Mouse (Mus musculus) midbrain, embryonic 13.5 days (tissue): Measurements from ENCODE around the gene Yipf6. TPM values are rescaled to one million over a fixed set of nuclear protein-coding genes. Genes with fewer than 3 reads are reported as not detected.
A peak's percentile ranks its signal among the peaks of the same experiment; 100 is the strongest.
"Not testable (repeated sequence)": the region's sequence is repeated elsewhere in the genome, so short reads cannot be mapped to it uniquely, and the experiment has no call there.

Experiments used
- ATAC-seq: fragments of 200-750 bp; cut with Nextera tagmentation; 2 replicates; pipeline ENCODE4 v1.8.0; 2017; ENCODE audit warnings: mild to moderate bottlenecking, moderate TSS enrichment, moderate library complexity
- H3K27ac ChIP-seq: fragments of 300-500 bp; sonication (generic); 2 replicates; pipeline ENCODE4 v1.5.1; 2015; ENCODE audit warnings: inconsistent platforms, mild to moderate bottlenecking, moderate library complexity
- H3K27me3 ChIP-seq: fragments of 300-500 bp; sonication (generic); 2 replicates; pipeline ENCODE4 v1.6.1; 2015; ENCODE audit warnings: mild to moderate bottlenecking, inconsistent platforms
- H3K36me3 ChIP-seq: fragments of 300-500 bp; sonication (generic); 2 replicates; pipeline ENCODE4 v1.6.1; 2015; ENCODE audit warnings: mild to moderate bottlenecking, inconsistent platforms
- H3K4me1 ChIP-seq: fragments of 300-500 bp; sonication (generic); replicated peaks from 2 replicates; pipeline ENCODE4 v1.6.1; 2015; ENCODE audit warnings: inconsistent platforms
- H3K4me2 ChIP-seq: fragments of 300-500 bp; sonication (generic); replicated peaks from 2 replicates; pipeline ENCODE4 v1.6.1; 2015; ENCODE audit warnings: moderate library complexity, mild to moderate bottlenecking, inconsistent platforms
- H3K4me3 ChIP-seq: fragments of 300-500 bp; sonication (generic); replicated peaks from 2 replicates; pipeline ENCODE4 v1.5.1; 2015; ENCODE audit warnings: mild to moderate bottlenecking, inconsistent platforms
- H3K9ac ChIP-seq: fragments of 300-500 bp; sonication (generic); replicated peaks from 2 replicates; pipeline ENCODE4 v1.6.1; 2015; ENCODE audit warnings: mild to moderate bottlenecking, inconsistent platforms
- H3K9me3 ChIP-seq: fragments of 300-500 bp; sonication (generic); 2 replicates; pipeline ENCODE4 v1.6.1; 2016; ENCODE audit warnings: mild to moderate bottlenecking, inconsistent platforms
- WGBS: fragments of 180-500 bp; shearing (Covaris S2); methylation state at CpG from one replicate; pipeline ENCODE4 v1.1.7; 2015; 5-methylcytosine and 5-hydroxymethylcytosine counted together
- polyA plus RNA-seq: library from polyadenylated mRNA; unstranded; fragments of >200 nt; fragmentation: Nextera tagmentation; extraction: Ambion mirVana; gene quantifications from 2 replicates; pipeline ENCODE4 v1.2.1, GENCODE M21; 2015

Gene Yipf6
- polyA plus RNA-seq, 1 experiment from 2014 or later, result 19.2 TPM

DNA sequence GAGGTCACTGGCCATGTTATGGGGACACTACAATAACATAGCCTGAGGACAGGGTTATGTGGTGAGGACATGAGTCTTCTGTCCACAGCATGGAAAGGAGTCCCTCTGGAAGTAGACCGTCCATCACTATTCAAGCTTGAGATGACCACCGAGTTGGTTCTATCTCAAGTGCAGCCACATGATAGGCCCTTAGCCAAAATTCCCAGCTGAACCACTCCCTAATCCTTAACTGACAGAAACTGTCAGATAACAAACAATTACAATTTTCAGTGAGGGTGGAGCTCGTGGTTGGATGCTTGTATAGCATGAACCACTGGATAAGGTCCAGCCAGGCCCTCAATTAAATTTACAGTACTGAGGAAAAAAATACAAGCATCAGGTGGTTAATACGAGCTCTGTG is 22.9 kb downstream of the Yipf6 start:
- H3K4me1 ChIP-seq, result no peaks in the 10 kb centered on the region
- H3K4me2 ChIP-seq, result no peak overlapping the region
- no peak overlapping the region for H3K9ac ChIP-seq
- H3K27ac ChIP-seq, result no peak overlapping the region
- no peak overlapping the region for H3K4me3 ChIP-seq
- H3K36me3 ChIP-seq, result no peaks in the 10 kb centered on the region
- H3K9me3 ChIP-seq, result no peaks in the 10 kb centered on the region
- 81% methylated on average over 4 of the region's 4 CpGs for WGBS
- ATAC-seq, result no peak
- H3K27me3 ChIP-seq, result no peaks in the 10 kb centered on the region

DNA sequence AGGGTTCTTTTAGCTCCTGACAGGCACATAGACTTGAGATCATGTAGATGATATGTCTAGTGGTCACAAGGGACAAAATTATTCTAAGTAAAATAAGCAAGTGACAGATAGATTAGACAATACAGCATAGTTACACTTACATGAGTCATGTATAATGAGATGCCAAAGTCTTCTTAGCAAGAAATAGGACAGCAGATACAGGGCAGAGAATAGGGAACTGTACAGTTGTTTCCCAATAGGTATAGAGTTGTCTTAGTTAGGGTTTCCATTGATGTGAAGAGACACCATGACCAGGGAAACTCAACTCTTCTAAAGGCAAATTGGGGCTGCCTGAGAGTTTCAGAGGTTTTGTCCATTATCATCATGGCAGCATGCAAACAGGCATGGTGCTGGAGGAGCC is 27.6 kb downstream of the Yipf6 start:
- no peak overlapping the region for H3K27ac ChIP-seq
- H3K9ac ChIP-seq, result no peak overlapping the region
- H3K27me3 ChIP-seq, result no peaks in the 10 kb centered on the region
- no peaks in the 10 kb centered on the region for H3K36me3 ChIP-seq
- H3K9me3 ChIP-seq, result no peaks in the 10 kb centered on the region
- H3K4me3 ChIP-seq, result no peak overlapping the region
- H3K4me2 ChIP-seq, result no peak overlapping the region
- no peak for ATAC-seq
- H3K4me1 ChIP-seq, result no peaks in the 10 kb centered on the region

DNA sequence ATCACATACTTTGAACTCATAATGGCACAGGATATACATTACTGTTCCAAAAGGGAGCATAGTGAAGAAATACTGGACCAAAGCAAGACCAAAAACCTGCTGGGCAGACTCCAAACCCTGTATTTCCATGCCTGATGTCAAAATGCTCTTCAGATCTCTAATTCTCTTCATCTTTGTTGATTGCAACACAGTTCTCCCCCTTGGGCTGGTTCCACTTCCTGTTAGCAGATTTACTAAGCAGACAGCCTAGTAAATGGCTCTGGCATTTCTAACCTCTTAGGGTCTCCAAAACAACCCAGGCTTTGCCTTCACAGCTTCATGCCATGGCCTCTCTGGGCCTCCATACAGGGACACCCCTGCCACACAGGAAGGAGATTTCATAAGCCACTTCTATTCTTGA is 28.4 kb downstream of the Yipf6 start:
- no peak overlapping the region for H3K4me2 ChIP-seq
- H3K27me3 ChIP-seq, result no peaks in the 10 kb centered on the region
- H3K9ac ChIP-seq, result no peak overlapping the region
- no peak for ATAC-seq
- H3K4me1 ChIP-seq, result no peaks in the 10 kb centered on the region
- H3K27ac ChIP-seq, result no peak overlapping the region
- H3K9me3 ChIP-seq, result no peaks in the 10 kb centered on the region
- H3K36me3 ChIP-seq, result no peaks in the 10 kb centered on the region
- H3K4me3 ChIP-seq, result no peak overlapping the region

DNA sequence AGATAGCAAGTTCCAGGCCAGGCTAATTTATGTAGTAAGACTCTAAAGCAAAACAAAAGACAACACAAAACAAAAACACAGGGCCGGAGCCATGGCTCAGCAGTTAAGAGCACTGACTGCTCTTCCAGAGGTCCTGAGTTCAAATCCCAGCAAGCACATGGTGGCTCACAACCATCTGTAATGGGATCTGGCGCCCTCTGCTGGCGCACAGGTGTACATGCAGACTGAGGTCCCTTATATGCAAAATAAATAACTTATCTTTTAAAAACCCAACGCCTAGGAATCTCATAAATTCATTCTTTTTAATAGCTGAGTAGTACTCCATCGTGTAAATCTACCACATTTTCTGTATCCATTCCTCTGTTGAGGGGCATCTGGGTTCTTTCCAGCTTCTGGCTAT is 50.5 kb downstream of the Yipf6 start:
- not testable (repeated sequence) for H3K36me3 ChIP-seq, H3K9ac ChIP-seq, H3K27ac ChIP-seq, H3K9me3 ChIP-seq, H3K4me3 ChIP-seq, H3K4me2 ChIP-seq, H3K4me1 ChIP-seq, ATAC-seq, H3K27me3 ChIP-seq
- 58% methylated on average over 5 of the region's 5 CpGs for WGBS

DNA sequence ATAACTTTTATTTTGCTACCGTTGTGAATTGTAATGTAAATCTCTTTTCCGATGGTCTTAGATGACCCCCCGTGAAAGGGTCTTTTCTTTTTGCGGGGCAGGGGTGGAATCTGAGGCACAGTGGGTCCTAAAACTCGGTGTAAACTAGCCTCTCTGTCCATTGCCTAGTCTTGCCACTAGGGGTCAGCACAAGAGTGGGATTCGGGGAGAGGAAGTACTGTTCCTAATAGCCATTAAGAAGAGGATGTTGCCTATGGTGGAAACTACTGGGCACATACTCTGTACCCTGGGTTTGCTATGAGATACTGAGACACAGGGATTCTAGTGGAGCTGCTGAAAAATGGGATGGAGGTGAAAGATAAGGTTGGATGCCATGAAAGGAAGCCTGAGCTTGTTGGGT is 53.5 kb downstream of the Yipf6 start:
- H3K36me3 ChIP-seq, result no peaks in the 10 kb centered on the region
- 39% methylated on average over 6 of the region's 6 CpGs for WGBS
- H3K27ac ChIP-seq, result no peak overlapping the region
- H3K9ac ChIP-seq, result no peak overlapping the region
- H3K4me3 ChIP-seq, result no peak overlapping the region
- no peak overlapping the region for H3K4me2 ChIP-seq
- no peaks in the 10 kb centered on the region for H3K4me1 ChIP-seq
- H3K9me3 ChIP-seq, result no peaks in the 10 kb centered on the region
- H3K27me3 ChIP-seq, result 0 out of 2 replicates have a peak, but pooled peaks cover 3% of the 10 kb centered on the region
- ATAC-seq, result 0 out of 2 replicates have a peak, but pooled peaks have one; percentile 30

Other genes starting within 250 kb of the Yipf6 start
- 41.8 and 43.8 TPM in 2 replicates for gene Ophn1, start 45.3 kb upstream of the Yipf6 start, polyA plus RNA-seq
- gene Stard8, start 66.9 kb downstream of the Yipf6 start, polyA plus RNA-seq, result 4.4 and 5.1 TPM in 2 replicates
- gene Efnb1, start 199.8 kb downstream of the Yipf6 start, polyA plus RNA-seq, result 24.1 and 36.5 TPM in 2 replicates